Mouse (Mus musculus): ENCODE measurements around the gene Zscan12. TPM values are rescaled to one million over a fixed set of nuclear protein-coding genes. Genes with fewer than 3 reads are reported as not detected.

Gene Zscan12
- total RNA-seq (2012; rRNA removed), result 9.9 and 10.2 TPM in 2 replicates
- 14.7 and 15.1 TPM in 2 replicates for total RNA-seq (2014; rRNA removed)
- polyA plus RNA-seq (2012; ENCODE audit: insufficient read length, low read depth), result 10.6 and 10.7 TPM in 2 replicates

DNA sequence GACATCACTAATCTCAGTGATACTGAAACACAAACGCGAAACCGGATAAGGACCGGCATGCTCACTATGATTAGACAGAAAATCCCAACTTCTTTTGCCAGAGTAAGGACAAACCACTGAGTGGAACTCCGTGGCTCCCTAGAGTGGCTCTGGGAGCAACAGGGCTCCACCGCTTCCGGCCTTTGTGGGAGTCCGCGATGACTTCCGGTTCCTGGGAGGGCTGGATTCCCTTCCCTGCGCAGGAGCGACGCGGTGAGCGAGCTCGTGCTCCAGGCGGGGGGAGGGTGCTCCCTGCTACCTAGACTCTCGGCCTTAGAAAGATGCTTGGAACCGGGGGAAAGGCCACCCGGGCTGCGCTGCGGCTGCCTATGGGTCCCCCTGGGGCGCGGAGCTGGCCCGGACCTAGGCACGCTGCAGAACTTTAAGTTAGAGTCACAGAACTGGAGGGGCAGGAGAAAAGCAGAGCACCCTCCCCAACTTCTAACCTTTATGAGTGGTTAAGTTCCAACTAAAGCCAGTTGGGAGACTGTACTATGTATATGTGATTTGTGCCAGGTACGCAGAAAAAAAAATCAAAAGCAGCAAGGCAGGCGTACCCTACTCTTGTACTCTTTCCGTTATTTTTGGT, at the start of gene Zscan12:
Gene Zscan12, plus strand, starts transcription at position 200 of the 628 bp plus-strand sequence.
- TF ChIP-seq USF1 (IDR thresholded peaks at IDR 0.05; ENCODE audit: low read depth, low read length), result no peak
- 0 out of 2 replicates have a peak, but pooled peaks have one; percentile 27 for TF ChIP-seq ETS1 (conservative IDR thresholded peaks at IDR 0.05; ENCODE audit: low read depth, low read length)
- peak; percentile 81 for TF ChIP-seq NRF1 (IDR thresholded peaks at IDR 0.05; ENCODE audit: low read depth, low read length)
- no peak for TF ChIP-seq USF2 (conservative IDR thresholded peaks at IDR 0.05; ENCODE audit: low read depth, low read length)
- TF ChIP-seq BHLHE40 (IDR thresholded peaks at IDR 0.05; ENCODE audit: low read depth, low read length), result peak; percentile 60; the same call in 1 of the 2 replicates
- no peak for TF ChIP-seq SMC3 (IDR thresholded peaks at IDR 0.05; ENCODE audit: low read depth, low read length)
- no peak for TF ChIP-seq RAD21 (IDR thresholded peaks at IDR 0.05; ENCODE audit: low read depth, low read length)
- peak; percentile 65 for TF ChIP-seq TBP (conservative IDR thresholded peaks at IDR 0.05; ENCODE audit: low read depth, low read length)
- TF ChIP-seq RCOR1 (conservative IDR thresholded peaks at IDR 0.05; ENCODE audit: low read depth, low read length), result no peak
- TF ChIP-seq CHD2 (IDR thresholded peaks at IDR 0.05; ENCODE audit: low read length), result no peak
- TF ChIP-seq ZNF384 (IDR thresholded peaks at IDR 0.05; ENCODE audit: low read depth, low read length), result no peak
- no peak for TF ChIP-seq E2F4 (IDR thresholded peaks at IDR 0.05; ENCODE audit: insufficient replicate concordance, low read depth, low read length)
- no peak for TF ChIP-seq JUN (IDR thresholded peaks at IDR 0.05; ENCODE audit: insufficient read depth, low read depth, low read length)
- TF ChIP-seq KAT2A (IDR thresholded peaks at IDR 0.05; ENCODE audit: insufficient replicate concordance, low read length), result peak; percentile 74; the same call in 1 of the 2 replicates
- no peak for TF ChIP-seq ZKSCAN1 (IDR thresholded peaks at IDR 0.05; ENCODE audit: borderline replicate concordance, low read depth, low read length)
- TF ChIP-seq GABPA (IDR thresholded peaks at IDR 0.05; ENCODE audit: insufficient replicate concordance, low read depth, low read length), result no peak; the same call in 1 of the 2 replicates
- TF ChIP-seq IRF4 (IDR thresholded peaks at IDR 0.05; ENCODE audit: low read depth, low read length), result peak; percentile 83
- TF ChIP-seq MEF2A (IDR thresholded peaks at IDR 0.05; ENCODE audit: borderline replicate concordance, low read depth, low read length), result peak; percentile 35; the same call in 1 of the 2 replicates
- peak; percentile 94 for TF ChIP-seq ELF1 (IDR thresholded peaks at IDR 0.05; ENCODE audit: low read depth, low read length)
- peak; percentile 71 for TF ChIP-seq MYC (IDR thresholded peaks at IDR 0.05; ENCODE audit: low read depth, low read length)
- TF ChIP-seq SIN3A (IDR thresholded peaks at IDR 0.05; ENCODE audit: low read length), result 0 out of 2 replicates have a peak, but pooled peaks have one; percentile 74
- peak; percentile 87 for TF ChIP-seq HCFC1 (IDR thresholded peaks at IDR 0.05; ENCODE audit: low read depth, low read length)
- no peak; the same call in 1 of the 2 replicates for TF ChIP-seq CHD1 (IDR thresholded peaks at IDR 0.05; ENCODE audit: low read depth, low read length)
- no peak for TF ChIP-seq MAFK (IDR thresholded peaks at IDR 0.05; ENCODE audit: insufficient replicate concordance, low read length)
- no peak for TF ChIP-seq JUND (conservative IDR thresholded peaks at IDR 0.05; ENCODE audit: low read depth, low read length)
- peak; percentile 87 for TF ChIP-seq TCF12 (IDR thresholded peaks at IDR 0.05; ENCODE audit: low read depth, low read length)
- TF ChIP-seq MAZ (IDR thresholded peaks at IDR 0.05; ENCODE audit: low read depth, low read length), result peak; percentile 55; the same call in 1 of the 2 replicates
- TF ChIP-seq UBTF (IDR thresholded peaks at IDR 0.05; ENCODE audit: low read depth, low read length), result no peak
- peak; percentile 68 for TF ChIP-seq MXI1 (IDR thresholded peaks at IDR 0.05; ENCODE audit: low read depth, low read length)
- peak; percentile 86; the same call in 1 of the 2 replicates for TF ChIP-seq ZMIZ1 (IDR thresholded peaks at IDR 0.05; ENCODE audit: low read depth, low read length)
- no peak for TF ChIP-seq CTCF (conservative IDR thresholded peaks at IDR 0.05 in 1 of 2, IDR thresholded peaks at IDR 0.05 in 1 of 2; ENCODE audit: low read depth in 2 of 2, low read length in 2 of 2)
- TF ChIP-seq POLR2A (IDR thresholded peaks at IDR 0.05; ENCODE audit: low read depth, low read length), result peak; percentile 92
- TF ChIP-seq EP300 (IDR thresholded peaks at IDR 0.05; ENCODE audit: low read length), result no peak
- TF ChIP-seq POLR2AphosphoS2 (IDR thresholded peaks at IDR 0.05; ENCODE audit: low read depth, low read length), result 0 out of 2 replicates have a peak, but pooled peaks have one; percentile 51
- no peak for TF ChIP-seq PAX5 (IDR thresholded peaks at IDR 0.05; ENCODE audit: low read length)
- TF ChIP-seq ZC3H11A (IDR thresholded peaks at IDR 0.05; ENCODE audit: low read depth, low read length), result no peak
- peak; percentile 62; the same call in 1 of the 2 replicates for TF ChIP-seq MAX (IDR thresholded peaks at IDR 0.05; ENCODE audit: low read length)
- TF ChIP-seq NELFE (IDR thresholded peaks at IDR 0.05; ENCODE audit: low read depth, low read length), result peak; percentile 92
- dilution Hi-C loops (cut with MboI; ENCODE audit: extremely low pct_ligation_motif_present, extremely low pct_unique_long_range_greater_than_20kb, low sequenced_read_pairs), result no loop called here
- H3K4me3 ChIP-seq (replicated peaks in 1 of 3; ENCODE audit: low read depth in 2 of 3, low read length in 2 of 3, poor library complexity in 1 of 3), result peak within 1 kb of the TSS; percentile 75 to 92 (median 78)
- H3K4me2 ChIP-seq (ENCODE audit: insufficient read depth, low read depth, poor library complexity, severe bottlenecking), result peak within 1 kb of the TSS; percentile 65; the same call in 1 of the 2 replicates
- no peak within 1 kb of the TSS for H3K27ac ChIP-seq (ENCODE audit: insufficient read depth, low read depth)
- in situ Hi-C loops (cut with MboI; ENCODE audit: low pct_ligation_motif_present, low pct_unique_long_range_greater_than_20kb, low sequenced_read_pairs), result no loop called here
- peaks cover 3 to 32% of the 10 kb centered on the region in 2 experiments; a peak in 3 of 4 replicates for H3K4me1 ChIP-seq (ENCODE audit: control insufficient read depth in 1 of 2, insufficient read depth in 2 of 2)
- H3K27me3 ChIP-seq (replicated peaks), result peaks cover 2% of the 10 kb centered on the region
- H3K9ac ChIP-seq (ENCODE audit: insufficient read depth, low read depth), result peak within 1 kb of the TSS; percentile 75
- no peaks in the 10 kb centered on the region for H3K79me2 ChIP-seq (replicated peaks; ENCODE audit: control insufficient read depth, extremely low read depth, insufficient read depth, poor library complexity, severe bottlenecking)
- peaks cover 5 to 27% of the 10 kb centered on the region in 2 experiments for H3K36me3 ChIP-seq (replicated peaks in 1 of 2; ENCODE audit: control insufficient read depth in 1 of 2, insufficient read depth in 1 of 2, low read length in 1 of 2)
- H3K9me3 ChIP-seq (replicated peaks; ENCODE audit: low read length), result peaks cover 2% of the 10 kb centered on the region
- peak; percentile 90 for DNase-seq (ENCODE audit: extremely low read depth)
